Mouse (Mus musculus): Measurements from ENCODE around the gene Aldh5a1. TPM values are rescaled to one million over a fixed set of nuclear protein-coding genes. Genes with fewer than 3 reads are reported as not detected.

The Aldh5a1 gene
- 12.4 TPM for polyA plus RNA-seq (2014; fragmentation: Illumina TruSeq; extraction: RNeasy Lipid Tissue Mini Kit (QIAGEN cat#74804); ENCODE audit: low read depth, low replicate concordance)

GRCm38 (mm10) chr13:24937108-24937838 is at the start of gene Aldh5a1:
Gene Aldh5a1 (minus strand): TSS chr13:24937661.

GRCm38 (mm10) chr13:24942512-24943282 is 5.2 kb upstream of the Aldh5a1 start, which contains the start of gene Gpld1:
Gene Gpld1 (plus strand): TSS chr13:24943152.

Other genes with a start within 250 kb of the Aldh5a1 start
- not detected for gene Armh2, start 196.4 kb downstream of the Aldh5a1 start, polyA plus RNA-seq (2014; fragmentation: Illumina TruSeq; extraction: RNeasy Lipid Tissue Mini Kit (QIAGEN cat#74804); ENCODE audit: low read depth, low replicate concordance)
- gene Gmnn, start 175.7 kb downstream of the Aldh5a1 start, polyA plus RNA-seq (2014; fragmentation: Illumina TruSeq; extraction: RNeasy Lipid Tissue Mini Kit (QIAGEN cat#74804); ENCODE audit: low read depth, low replicate concordance) = 46.7 TPM
- 270 TPM for gene BC005537, start 136.0 kb downstream of the Aldh5a1 start, polyA plus RNA-seq (2014; fragmentation: Illumina TruSeq; extraction: RNeasy Lipid Tissue Mini Kit (QIAGEN cat#74804); ENCODE audit: low read depth, low replicate concordance)
- 67.6 TPM for gene Acot13, start 106.1 kb downstream of the Aldh5a1 start, polyA plus RNA-seq (2014; fragmentation: Illumina TruSeq; extraction: RNeasy Lipid Tissue Mini Kit (QIAGEN cat#74804); ENCODE audit: low read depth, low replicate concordance)
- 139 TPM for gene Tdp2, start 106.0 kb downstream of the Aldh5a1 start, polyA plus RNA-seq (2014; fragmentation: Illumina TruSeq; extraction: RNeasy Lipid Tissue Mini Kit (QIAGEN cat#74804); ENCODE audit: low read depth, low replicate concordance)
- gene D130043K22Rik, start 92.5 kb downstream of the Aldh5a1 start, polyA plus RNA-seq (2014; fragmentation: Illumina TruSeq; extraction: RNeasy Lipid Tissue Mini Kit (QIAGEN cat#74804); ENCODE audit: low read depth, low replicate concordance) = 0.73 TPM
- 4.0 TPM for gene Gpld1, start 5.5 kb upstream of the Aldh5a1 start, polyA plus RNA-seq (2014; fragmentation: Illumina TruSeq; extraction: RNeasy Lipid Tissue Mini Kit (QIAGEN cat#74804); ENCODE audit: low read depth, low replicate concordance)
- 73.9 TPM for gene Mrs2, start 82.7 kb upstream of the Aldh5a1 start, polyA plus RNA-seq (2014; fragmentation: Illumina TruSeq; extraction: RNeasy Lipid Tissue Mini Kit (QIAGEN cat#74804); ENCODE audit: low read depth, low replicate concordance)
- 0.19 TPM for gene Dcdc2a, start 118.3 kb upstream of the Aldh5a1 start, polyA plus RNA-seq (2014; fragmentation: Illumina TruSeq; extraction: RNeasy Lipid Tissue Mini Kit (QIAGEN cat#74804); ENCODE audit: low read depth, low replicate concordance)